Mouse (Mus musculus): ENCODE measurements around the gene Cfap299.

Gene Cfap299

DNA sequence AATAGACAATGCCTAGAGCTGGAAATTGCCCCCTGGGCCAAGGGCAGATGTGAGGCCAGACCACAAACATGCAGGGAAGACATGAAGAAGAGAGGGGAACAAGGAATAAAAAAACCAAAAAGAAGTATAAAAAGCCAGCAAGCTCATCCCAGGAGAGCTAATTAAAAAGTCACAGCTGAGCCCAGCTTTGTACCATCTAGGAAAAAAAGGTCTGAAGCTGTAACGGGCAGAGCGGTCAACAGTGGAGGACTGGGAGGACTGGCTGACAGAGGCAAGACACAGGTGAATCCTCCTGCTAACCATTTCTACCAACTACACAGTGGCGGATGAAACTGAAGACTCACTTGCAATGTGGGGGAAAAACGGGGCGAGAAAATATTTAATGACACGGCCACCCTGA, 505.2 kb downstream of the Cfap299 start:
- DNase-seq (ENCODE audit: low spot score) = no peak

- no peak for DNase-seq (ENCODE audit: low spot score)
These were observed 513.7 kb downstream of the Cfap299 start for GRCm38 (mm10) chr5:98842600-98843310.

DNA sequence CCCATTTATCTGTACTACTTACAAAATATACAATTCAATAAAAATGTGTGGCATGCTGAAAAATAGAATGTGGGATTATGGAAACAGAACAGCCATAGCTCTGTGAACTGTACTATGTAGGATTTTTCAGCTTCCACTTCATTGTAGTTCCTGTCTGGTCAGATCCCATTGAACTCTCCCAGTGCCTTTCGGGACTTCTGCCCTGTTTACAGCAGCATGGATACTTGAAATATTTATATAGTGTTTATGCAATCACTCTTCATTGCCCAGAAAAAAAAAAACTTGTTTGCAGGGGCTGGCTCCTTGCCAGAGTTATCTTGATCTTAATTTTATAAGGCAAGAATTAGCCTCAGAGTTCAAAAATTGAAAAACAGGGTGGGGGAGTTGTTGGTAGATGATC, 515.6 kb downstream of the Cfap299 start:
- no peak for DNase-seq (ENCODE audit: low spot score)
